Mouse (Mus musculus): Measurements from ENCODE around the gene Olfr92.

Olfr92 gene

GRCm38 (mm10) chr17:37062101-37062641 lies 57.7 kb downstream of the Olfr92 start:
- peak; percentile 32 for DNase-seq (ENCODE audit: low read depth, low spot score)

- peak; percentile 82 for DNase-seq (ENCODE audit: low read depth, low spot score)
Observed at GRCm38 (mm10) chr17:37061435-37061834, 58.5 kb downstream of the Olfr92 start.
